Mouse (Mus musculus) erythroblast, adult 5-6 weeks (primary cell): ENCODE data around the gene Gm3033. TPM values are rescaled to one million over a fixed set of nuclear protein-coding genes. Genes with fewer than 3 reads are reported as not detected.
"Not testable (repeated sequence)": the region's sequence is repeated elsewhere in the genome, so short reads cannot be mapped to it uniquely, and the experiment has no call there.

ENCODE experiments used
- ATAC-seq: replicated peaks from 2 replicates; pipeline ENCODE4 v1.8.0; 2016; ENCODE audit warnings: moderate number of reproducible peaks, mild to moderate bottlenecking, moderate TSS enrichment, inconsistent platforms; ENCODE audit not compliant: poor library complexity, low FRiP score, severe bottlenecking
- total RNA-seq, 2 experiments: library from RNA; stranded (forward) in 1 of 2; stranded (reverse) in 1 of 2; fragments of 150-400 nt in 1 of 2; fragments of 200-764, 138-1000 nt in 1 of 2; gene quantifications; 2 replicates each; pipeline versions ENCODE4 v1.2.3 to v1.2.4; 2015 to 2017; ENCODE audit warnings: low replicate concordance in 2 of 2

Gene Gm3033
- not detected in 2 replicates for total RNA-seq (2015; ENCODE audit: low replicate concordance)
- not detected in 2 replicates for total RNA-seq (2017; ENCODE audit: low replicate concordance)

- ATAC-seq = not testable (repeated sequence)
These were observed at the start of gene Gm3033 for GRCm38 (mm10) chr14:3845945-3846344. Gm3033 (plus strand) TSS chr14:3846245.

DNA sequence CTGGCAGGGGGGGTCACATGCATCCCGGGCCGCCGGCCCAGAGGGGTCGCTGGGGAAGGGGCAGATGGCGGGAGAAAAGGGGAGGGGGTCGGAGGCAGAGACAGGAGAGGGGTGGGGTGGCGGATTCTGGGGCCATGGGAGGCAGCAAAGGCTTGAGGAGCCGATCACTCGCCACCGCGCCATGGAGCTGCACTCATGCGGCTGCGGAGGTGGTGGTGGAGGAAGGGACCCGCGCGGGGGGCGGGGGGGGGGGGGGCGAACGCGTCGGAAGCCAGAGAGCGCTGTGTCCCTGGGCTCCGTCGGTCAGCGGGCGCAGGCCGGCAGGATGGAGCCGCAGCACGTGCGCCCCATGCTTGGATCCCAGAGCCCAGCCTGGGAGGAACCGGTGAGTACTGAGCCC is 36.3 kb upstream of the Gm3033 start, which contains the start of gene Gm3002:
Gene Gm3002, plus strand, starts transcription at position 301 of the 400 bp plus-strand sequence.
- ATAC-seq = not testable (repeated sequence)

GRCm38 (mm10) chr14:3883872-3884271 is 37.8 kb downstream of the Gm3033 start, which contains the start of gene Gm2916:
Gm2916 (plus strand) TSS chr14:3884172.
- not testable (repeated sequence) for ATAC-seq

Other genes with a start within 250 kb of the Gm3033 start
- not detected in 2 replicates for gene Gm3012, start 211.7 kb upstream of the Gm3033 start, total RNA-seq (2015; ENCODE audit: low replicate concordance)
- gene Gm3012, start 211.7 kb upstream of the Gm3033 start, total RNA-seq (2017; ENCODE audit: low replicate concordance) = not detected in 2 replicates
- not detected in 2 replicates for gene Gm3020, start 194.2 kb upstream of the Gm3033 start, total RNA-seq (2015; ENCODE audit: low replicate concordance)
- not detected in 2 replicates for gene Gm3020, start 194.2 kb upstream of the Gm3033 start, total RNA-seq (2017; ENCODE audit: low replicate concordance)
- gene Gm3043, start 157.5 kb upstream of the Gm3033 start, total RNA-seq (2015; ENCODE audit: low replicate concordance) = not detected in 2 replicates
- gene Gm3043, start 157.5 kb upstream of the Gm3033 start, total RNA-seq (2017; ENCODE audit: low replicate concordance) = not detected in 2 replicates
- gene Gm3002, start 36.2 kb upstream of the Gm3033 start, total RNA-seq (2015; ENCODE audit: low replicate concordance) = not detected in 2 replicates
- gene Gm3002, start 36.2 kb upstream of the Gm3033 start, total RNA-seq (2017; ENCODE audit: low replicate concordance) = not detected in 2 replicates
- not detected in 2 replicates for gene Gm2916, start 37.9 kb downstream of the Gm3033 start, total RNA-seq (2015; ENCODE audit: low replicate concordance)
- not detected in 2 replicates for gene Gm2916, start 37.9 kb downstream of the Gm3033 start, total RNA-seq (2017; ENCODE audit: low replicate concordance)
- not detected in 2 replicates for gene Gm3029, start 85.5 kb downstream of the Gm3033 start, total RNA-seq (2015; ENCODE audit: low replicate concordance)
- gene Gm3029, start 85.5 kb downstream of the Gm3033 start, total RNA-seq (2017; ENCODE audit: low replicate concordance) = not detected in 2 replicates
- not detected in 2 replicates for gene Gm3095, start 117.3 kb downstream of the Gm3033 start, total RNA-seq (2015; ENCODE audit: low replicate concordance)
- not detected in 2 replicates for gene Gm3095, start 117.3 kb downstream of the Gm3033 start, total RNA-seq (2017; ENCODE audit: low replicate concordance)
- not detected in 2 replicates for gene Gm3099, start 152.1 kb downstream of the Gm3033 start, total RNA-seq (2015; ENCODE audit: low replicate concordance)
- 0.28 TPM in 1 of 2 replicates, not detected in the other for gene Gm3099, start 152.1 kb downstream of the Gm3033 start, total RNA-seq (2017; ENCODE audit: low replicate concordance)
- gene Gm5796, start 177.7 kb downstream of the Gm3033 start, total RNA-seq (2015; ENCODE audit: low replicate concordance) = not detected in 2 replicates
- gene Gm5796, start 177.7 kb downstream of the Gm3033 start, total RNA-seq (2017; ENCODE audit: low replicate concordance) = not detected in 2 replicates
- not detected in 2 replicates for gene Gm3115, start 237.9 kb downstream of the Gm3033 start, total RNA-seq (2015; ENCODE audit: low replicate concordance)
- not detected in 2 replicates for gene Gm3115, start 237.9 kb downstream of the Gm3033 start, total RNA-seq (2017; ENCODE audit: low replicate concordance)